Mouse (Mus musculus): ENCODE measurements around the gene Slc6a18.
"Not testable (repeated sequence)": the region's sequence is repeated elsewhere in the genome, so short reads cannot be mapped to it uniquely, and the experiment has no call there.

DNA sequence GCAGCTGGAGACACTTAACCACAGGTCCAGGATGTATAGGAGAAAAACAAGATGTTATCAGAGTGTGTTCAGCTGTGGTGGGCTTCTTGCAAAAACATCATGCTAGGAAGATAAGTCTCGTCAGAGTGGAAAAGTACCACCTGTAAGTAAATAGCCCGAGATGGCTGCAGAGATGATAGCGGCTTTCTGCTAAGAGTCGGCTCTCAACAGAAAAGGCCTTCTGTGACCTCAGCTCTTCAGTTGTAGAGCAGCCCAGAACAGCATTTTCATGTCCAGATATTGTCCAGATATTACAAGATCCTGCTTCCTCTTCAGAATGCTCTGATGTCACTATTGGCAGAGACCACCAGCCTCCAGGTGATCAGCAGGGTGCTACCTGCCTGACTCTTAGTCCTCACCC lies 25.7 kb upstream of the Slc6a18 start:
- TF ChIP-seq CTCF (IDR thresholded peaks at IDR 0.05; ENCODE audit: borderline replicate concordance, insufficient read depth, low read depth, low read length); POLR2A (IDR thresholded peaks at IDR 0.05; ENCODE audit: borderline replicate concordance, insufficient read depth, low read length): not testable (repeated sequence)
